In the genomic region with DNA sequence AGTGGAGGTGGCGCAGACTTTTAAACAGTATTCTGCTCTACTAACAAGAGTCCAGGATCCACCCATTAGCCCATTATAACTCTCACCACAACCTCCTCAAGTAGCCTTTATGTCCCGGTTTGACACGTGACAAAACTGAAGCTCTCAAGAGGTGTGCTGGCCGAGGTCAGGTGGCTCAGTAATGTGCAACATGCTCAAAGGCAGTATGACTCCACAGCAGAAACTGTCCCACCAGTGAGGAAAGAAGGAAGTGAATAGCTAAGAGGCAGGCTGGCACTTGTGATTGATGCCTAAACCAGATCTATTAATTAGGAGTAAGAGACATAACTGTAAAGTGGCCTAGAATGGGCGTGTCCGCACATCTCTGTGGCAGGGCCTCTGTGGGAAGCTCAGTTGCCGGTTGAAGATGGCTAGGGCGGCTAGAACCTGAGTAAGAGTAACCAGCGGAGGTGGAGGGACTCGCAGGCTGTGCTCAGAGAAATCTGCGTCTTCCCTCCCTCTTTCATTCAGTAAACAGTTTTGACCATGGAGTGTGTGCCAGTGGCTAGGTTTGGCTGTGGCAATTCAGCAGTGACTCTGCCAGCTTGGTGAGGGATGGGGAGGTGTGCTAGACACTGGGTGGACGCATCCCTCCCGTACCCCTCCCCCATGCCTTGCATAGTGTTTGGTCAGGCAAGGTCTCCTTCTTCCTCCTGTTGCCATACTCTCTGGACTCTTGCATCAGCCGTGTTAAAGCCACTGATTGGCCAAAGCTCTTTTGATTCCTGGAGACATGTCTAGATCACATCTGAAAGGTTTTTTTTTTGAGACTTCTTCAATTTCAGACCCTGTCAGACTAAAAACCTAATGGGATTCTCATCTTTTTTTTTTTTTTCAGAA, we compare ENCODE assay signal across 8 mouse cellular contexts. TPM values are rescaled to one million over a fixed set of nuclear protein-coding genes. Genes with fewer than 3 reads are reported as not detected.
DNase-seq lines count a peak whose midpoint lies in the region; ATAC-seq and TF ChIP-seq lines count a peak whose summit lies in the region.

No protein-coding gene starts in this region.

- H3K4me2 ChIP-seq in intestine, embryonic 14.5 days (ENCODE audit: low read length), result peak overlapping the region; percentile 97
- no peak overlapping the region for H3K4me2 ChIP-seq in intestine, postnatal 0 days (replicated peaks; ENCODE audit: low read depth)

- no peak for DNase-seq in intestine, embryonic 14.5 days (ENCODE audit: low spot score)
- DNase-seq in MN1 (ENCODE audit: low spot score), result peak; percentile 95
- peak; percentile 72 for DNase-seq in lung, postnatal 36 days
- DNase-seq in urinary bladder, postnatal 14 days (ENCODE audit: low spot score), result no peak
- no peak for DNase-seq in left cerebral cortex, postnatal 4 days
- no peak for DNase-seq in layer of hippocampus, postnatal 36 days

- no peak for ATAC-seq in intestine, embryonic 14.5 days (replicated peaks; ENCODE audit: low FRiP score, low TSS enrichment, low read depth)
- ATAC-seq in intestine, postnatal 0 days, result no peak

- 35% methylated on average over 14 of the region's 14 CpGs for WGBS in intestine, embryonic 14.5 days
- 49% methylated on average over 14 of the region's 14 CpGs for WGBS in intestine, postnatal 0 days

- TF ChIP-seq POLR2A in embryonic fibroblast, embryonic 13.5 days (IDR thresholded peaks at IDR 0.05; ENCODE audit: low read depth, low read length), result peak; percentile 79

- H3K36me3 ChIP-seq in intestine, embryonic 14.5 days (ENCODE audit: control insufficient read depth, insufficient read depth, low read length), result no peaks in the 10 kb centered on the region
- no peaks in the 10 kb centered on the region for H3K36me3 ChIP-seq in intestine, postnatal 0 days (ENCODE audit: control insufficient read depth, insufficient read depth)

- no peak for TF ChIP-seq CTCF in intestine, postnatal 0 days (IDR thresholded peaks at IDR 0.05; ENCODE audit: low read depth)
- TF ChIP-seq CTCF in embryonic fibroblast, embryonic 13.5 days (IDR thresholded peaks at IDR 0.05; ENCODE audit: borderline replicate concordance, insufficient read depth, low read length), result no peak

- no peak overlapping the region for H3K4me3 ChIP-seq in intestine, embryonic 14.5 days (ENCODE audit: low read depth, low read length)
- H3K4me3 ChIP-seq in intestine, postnatal 0 days (ENCODE audit: low read depth, low read length), result no peak overlapping the region
- no peak overlapping the region for H3K4me3 ChIP-seq in embryonic fibroblast, embryonic 13.5 days (ENCODE audit: insufficient read depth, low read length)

- peaks cover 4% of the 10 kb centered on the region for H3K4me1 ChIP-seq in intestine, embryonic 14.5 days (replicated peaks; ENCODE audit: control insufficient read depth, insufficient read depth, low read length)
- peaks cover 2% of the 10 kb centered on the region; the same call in 1 of the 2 replicates for H3K4me1 ChIP-seq in intestine, postnatal 0 days (replicated peaks; ENCODE audit: control insufficient read depth, insufficient read depth, low read length)
- 0 out of 2 replicates have a peak, but pooled peaks cover 2% of the 10 kb centered on the region for H3K4me1 ChIP-seq in embryonic fibroblast, embryonic 13.5 days (ENCODE audit: control insufficient read depth, insufficient read depth, low read length)

- no peaks in the 10 kb centered on the region for H3K27me3 ChIP-seq in intestine, embryonic 14.5 days (replicated peaks; ENCODE audit: control insufficient read depth, insufficient read depth, low read length)
- no peaks in the 10 kb centered on the region for H3K27me3 ChIP-seq in intestine, postnatal 0 days (replicated peaks; ENCODE audit: control insufficient read depth, insufficient read depth, low read length)

- no peaks in the 10 kb centered on the region for H3K9me3 ChIP-seq in intestine, embryonic 14.5 days (ENCODE audit: control insufficient read depth, low read length)
- no peaks in the 10 kb centered on the region for H3K9me3 ChIP-seq in intestine, postnatal 0 days (ENCODE audit: control insufficient read depth)

- intact Hi-C loops in left cerebral cortex, postnatal 4 days (cut with DNase I), result loop anchor here (5.0 kb wide), 1 partner anchor 51 kb away; the partner anchor contains the start of gene Med18

- H3K27ac ChIP-seq in intestine, embryonic 14.5 days (ENCODE audit: low read depth), result no peak overlapping the region
- H3K27ac ChIP-seq in intestine, postnatal 0 days (ENCODE audit: low read depth, low read length), result no peak overlapping the region
- H3K27ac ChIP-seq in embryonic fibroblast, embryonic 13.5 days (ENCODE audit: insufficient read depth, low read length), result peak overlapping the region; percentile 100

- no peak overlapping the region for H3K9ac ChIP-seq in intestine, embryonic 14.5 days (ENCODE audit: low read length)
- H3K9ac ChIP-seq in intestine, postnatal 0 days (ENCODE audit: low read depth, low read length), result no peak overlapping the region

RNA-seq across cellular contexts. Expression of gene Sesn2, which starts 3.3 kb away (rescaled TPM):
- polyA plus RNA-seq in intestine, embryonic 14.5 days (2014; fragmentation: Nextera tagmentation; extraction: Ambion mirVana), result 6.9 and 7.3 TPM in 2 replicates
- 17.2 and 18.0 TPM in 2 replicates for polyA plus RNA-seq in intestine, postnatal 0 days (2015; fragmentation: Nextera tagmentation; extraction: Ambion mirVana)
- 55.1 and 58.4 TPM in 2 replicates for polyA plus RNA-seq in embryonic fibroblast, embryonic 13.5 days (2011; ENCODE audit: insufficient read length, low read depth, missing spikeins)
- total RNA-seq in left cerebral cortex, postnatal 4 days (2021), result 1 to 10 TPM; 6.8 to 7.0 TPM
- total RNA-seq in layer of hippocampus, postnatal 36 days (2021), result 10 to 100 TPM; 12.8 to 13.5 TPM

RNA-seq across cellular contexts. Expression of gene Atpif1, which starts 19.8 kb away (rescaled TPM):
- 1,370 and 1,434 TPM in 2 replicates for polyA plus RNA-seq in intestine, embryonic 14.5 days (2014; fragmentation: Nextera tagmentation; extraction: Ambion mirVana)
- polyA plus RNA-seq in intestine, postnatal 0 days (2015; fragmentation: Nextera tagmentation; extraction: Ambion mirVana), result 1,746 and 1,835 TPM in 2 replicates
- 352 and 397 TPM in 2 replicates for polyA plus RNA-seq in embryonic fibroblast, embryonic 13.5 days (2011; ENCODE audit: insufficient read length, low read depth, missing spikeins)
- 100 to 1,000 TPM; 652 to 682 TPM for total RNA-seq in left cerebral cortex, postnatal 4 days (2021)
- 100 to 1,000 TPM; 415 to 443 TPM for total RNA-seq in layer of hippocampus, postnatal 36 days (2021)

RNA-seq across cellular contexts. Expression of gene Dnajc8, which starts 21.7 kb away (rescaled TPM):
- 174 and 189 TPM in 2 replicates for polyA plus RNA-seq in intestine, embryonic 14.5 days (2014; fragmentation: Nextera tagmentation; extraction: Ambion mirVana)
- 119 and 120 TPM in 2 replicates for polyA plus RNA-seq in intestine, postnatal 0 days (2015; fragmentation: Nextera tagmentation; extraction: Ambion mirVana)
- 146 and 149 TPM in 2 replicates for polyA plus RNA-seq in embryonic fibroblast, embryonic 13.5 days (2011; ENCODE audit: insufficient read length, low read depth, missing spikeins)
- 10 to 100 TPM; 83.6 to 83.7 TPM for total RNA-seq in left cerebral cortex, postnatal 4 days (2021)
- total RNA-seq in layer of hippocampus, postnatal 36 days (2021), result 10 to 100 TPM; 77.9 to 86.7 TPM

RNA-seq across cellular contexts. Expression of gene Med18, which starts 49.9 kb away (rescaled TPM):
- polyA plus RNA-seq in intestine, embryonic 14.5 days (2014; fragmentation: Nextera tagmentation; extraction: Ambion mirVana), result 11.4 and 16.2 TPM in 2 replicates
- polyA plus RNA-seq in intestine, postnatal 0 days (2015; fragmentation: Nextera tagmentation; extraction: Ambion mirVana), result 8.8 and 9.5 TPM in 2 replicates
- polyA plus RNA-seq in embryonic fibroblast, embryonic 13.5 days (2011; ENCODE audit: insufficient read length, low read depth, missing spikeins), result 7.1 and 10.4 TPM in 2 replicates
- total RNA-seq in left cerebral cortex, postnatal 4 days (2021), result 10 to 100 TPM; 10.0 to 12.2 TPM
- total RNA-seq in layer of hippocampus, postnatal 36 days (2021), result 10 to 100 TPM in 1 of 2 experiments, 1 to 10 TPM in 1; 8.8 to 10.4 TPM

RNA-seq across cellular contexts. Expression of gene Ptafr, which starts 50.2 kb away (rescaled TPM):
- 0.57 and 0.59 TPM in 2 replicates for polyA plus RNA-seq in intestine, embryonic 14.5 days (2014; fragmentation: Nextera tagmentation; extraction: Ambion mirVana)
- polyA plus RNA-seq in intestine, postnatal 0 days (2015; fragmentation: Nextera tagmentation; extraction: Ambion mirVana), result 4.7 and 5.2 TPM in 2 replicates
- not detected in 2 replicates for polyA plus RNA-seq in embryonic fibroblast, embryonic 13.5 days (2011; ENCODE audit: insufficient read length, low read depth, missing spikeins)
- 1 to 10 TPM in 1 of 2 experiments, under 1 TPM in 1; 0.58 to 1.1 TPM for total RNA-seq in left cerebral cortex, postnatal 4 days (2021)
- 1 to 10 TPM; 1.2 TPM for total RNA-seq in layer of hippocampus, postnatal 36 days (2021)

Comparison
In these comparisons a context has a peak if more than half of its experiments do, and no peak if none do; other contexts are left out.
1. DNase-seq: peak in MN1 (single experiment) and lung, postnatal 36 days (single experiment); none in intestine, embryonic 14.5 days (single experiment), urinary bladder, postnatal 14 days (single experiment), left cerebral cortex, postnatal 4 days (single experiment) and layer of hippocampus, postnatal 36 days (0 of 2).